Mouse (Mus musculus) forebrain, embryonic 16.5 days (tissue): ENCODE measurements around the gene Pym1. TPM values are rescaled to one million over a fixed set of nuclear protein-coding genes. Genes with fewer than 3 reads are reported as not detected.

ENCODE experiments used
- ATAC-seq: fragments of 200-750 bp; cut with Nextera tagmentation; 2 replicates; pipeline ENCODE4 v1.8.0; 2017; ENCODE audit warnings: mild to moderate bottlenecking, moderate library complexity
- H3K27ac ChIP-seq: fragments of 300-500 bp; sonication (generic); 2 replicates; pipeline ENCODE4 v1.5.1; 2014; ENCODE audit warnings: low read length, control low read depth
- H3K27me3 ChIP-seq: fragments of 300-500 bp; sonication (generic); replicated peaks from 2 replicates; pipeline ENCODE4 v1.6.1; 2014; ENCODE audit warnings: low read length; ENCODE audit not compliant: control insufficient read depth, insufficient read depth
- H3K36me3 ChIP-seq: fragments of 300-500 bp; sonication (generic); 2 replicates; pipeline ENCODE4 v1.6.1; 2014; ENCODE audit not compliant: control insufficient read depth, insufficient read depth
- H3K4me1 ChIP-seq: fragments of 300-500 bp; sonication (generic); replicated peaks from 2 replicates; pipeline ENCODE4 v1.6.1; 2014; ENCODE audit warnings: low read length; ENCODE audit not compliant: control insufficient read depth, insufficient read depth
- H3K4me2 ChIP-seq: fragments of 300-500 bp; sonication (generic); 2 replicates; pipeline ENCODE4 v1.6.1; 2014; ENCODE audit warnings: mild to moderate bottlenecking, low read length, control low read depth
- H3K4me3 ChIP-seq: fragments of 300-500 bp; sonication (generic); replicated peaks from 2 replicates; pipeline ENCODE4 v1.5.1; 2014; ENCODE audit warnings: mild to moderate bottlenecking, low read length, control low read depth
- H3K9ac ChIP-seq: fragments of 300-500 bp; sonication (generic); replicated peaks from 2 replicates; pipeline ENCODE4 v1.6.1; 2014; ENCODE audit warnings: low read depth, low read length, control low read depth
- H3K9me3 ChIP-seq: fragments of 300-500 bp; sonication (generic); 2 replicates; pipeline ENCODE4 v1.6.1; 2016; ENCODE audit warnings: low read length; ENCODE audit not compliant: control insufficient read depth
- WGBS: fragments of 180-500 bp; shearing (Covaris S2); extraction: QIAGEN DNeasy Blood & Tissue Kit; methylation state at CpG from one replicate; pipeline ENCODE4 v1.1.7; 2014; 5-methylcytosine and 5-hydroxymethylcytosine counted together
- polyA plus RNA-seq: library from polyadenylated mRNA; unstranded; fragments of >200 nt; fragmentation: Nextera tagmentation; extraction: Ambion mirVana; gene quantifications from 2 replicates; pipeline ENCODE4 v1.2.1, GENCODE M21; 2015

Pym1 gene
- polyA plus RNA-seq, 1 experiment from 2014 or later, result 43.6 TPM

GRCm38 (mm10) chr10:128743791-128744191 is 3.9 kb upstream of the Pym1 start:
- WGBS, result 0% methylated on average over 25 of the region's 37 CpGs
- Histone ChIP-seq H3K36me3 (no peaks in the 10 kb centered on the region), H3K9me3 (no peaks in the 10 kb centered on the region), H3K27me3 (peaks cover 18% of the 10 kb centered on the region), H3K4me1 (peaks cover 18% of the 10 kb centered on the region), H3K27ac (no peak overlapping the region), H3K4me2 (peak overlapping the region; percentile 93), H3K9ac (peak overlapping the region; percentile 72), H3K4me3 (peak overlapping the region; percentile 59)
- no peak for ATAC-seq

- H3K9ac ChIP-seq, result peak overlapping the region; percentile 72
- no peak for ATAC-seq
- no peaks in the 10 kb centered on the region for H3K9me3 ChIP-seq
- no peaks in the 10 kb centered on the region for H3K36me3 ChIP-seq
- peak overlapping the region; percentile 59 for H3K4me3 ChIP-seq
- no peak overlapping the region for H3K27ac ChIP-seq
- 14% methylated on average over 8 of the region's 8 CpGs for WGBS
- H3K27me3 ChIP-seq, result peaks cover 18% of the 10 kb centered on the region
- H3K4me2 ChIP-seq, result peak overlapping the region; percentile 93
- H3K4me1 ChIP-seq, result peaks cover 22% of the 10 kb centered on the region
These were observed 3.5 kb upstream of the Pym1 start for GRCm38 (mm10) chr10:128744211-128744610.

- H3K9me3 ChIP-seq, result no peaks in the 10 kb centered on the region
- no peak within 1 kb of the TSS for H3K27ac ChIP-seq
- H3K27me3 ChIP-seq, result peaks cover 18% of the 10 kb centered on the region
- no peaks in the 10 kb centered on the region for H3K36me3 ChIP-seq
- H3K4me1 ChIP-seq, result peaks cover 29% of the 10 kb centered on the region
- peak within 1 kb of the TSS; percentile 59 for H3K4me3 ChIP-seq
- 27% methylated on average over 18 of the region's 18 CpGs for WGBS
- H3K4me2 ChIP-seq, result peak within 1 kb of the TSS; percentile 93
- H3K9ac ChIP-seq, result peak within 1 kb of the TSS; percentile 72
- no peak for ATAC-seq
These were observed 2.7 kb upstream of the Pym1 start, which contains the start of gene Dgka for GRCm38 (mm10) chr10:128744680-128745601. Gene Dgka (minus strand): TSS chr10:128744855.

DNA sequence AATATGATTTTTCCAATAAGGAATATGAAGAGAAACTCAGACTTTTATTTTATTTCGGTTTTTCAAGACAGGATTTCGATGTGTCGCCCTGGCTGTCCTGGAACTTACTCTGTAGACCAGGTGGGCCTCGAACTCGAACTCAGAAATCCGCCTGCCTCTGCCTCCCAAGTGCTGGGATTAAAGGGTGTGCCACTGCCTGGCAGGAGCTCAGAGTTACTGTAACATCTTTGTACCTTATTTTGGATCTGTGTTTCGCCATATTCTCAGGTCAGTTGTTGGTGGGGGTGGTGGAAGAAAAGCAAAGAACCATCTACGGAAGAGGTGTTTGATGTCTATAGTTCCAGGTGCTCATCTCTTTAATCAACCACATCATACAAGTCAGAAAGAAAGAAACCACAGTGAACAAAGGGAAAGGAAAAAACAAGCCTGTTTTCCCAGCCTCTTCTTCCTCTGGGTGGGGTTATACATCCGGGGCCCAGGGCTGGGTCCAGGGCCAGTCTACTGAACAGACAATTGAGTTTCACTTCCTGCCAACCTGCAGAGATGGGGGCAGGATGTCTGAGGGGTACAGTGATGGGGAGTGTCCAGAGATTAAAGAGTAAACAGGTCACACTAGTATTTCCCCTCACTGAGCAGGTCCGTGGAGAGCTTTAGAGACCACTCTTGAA is 1.6 kb upstream of the Pym1 start:
- WGBS, result 93% methylated on average over 10 of the region's 10 CpGs
- no peak for ATAC-seq

DNA sequence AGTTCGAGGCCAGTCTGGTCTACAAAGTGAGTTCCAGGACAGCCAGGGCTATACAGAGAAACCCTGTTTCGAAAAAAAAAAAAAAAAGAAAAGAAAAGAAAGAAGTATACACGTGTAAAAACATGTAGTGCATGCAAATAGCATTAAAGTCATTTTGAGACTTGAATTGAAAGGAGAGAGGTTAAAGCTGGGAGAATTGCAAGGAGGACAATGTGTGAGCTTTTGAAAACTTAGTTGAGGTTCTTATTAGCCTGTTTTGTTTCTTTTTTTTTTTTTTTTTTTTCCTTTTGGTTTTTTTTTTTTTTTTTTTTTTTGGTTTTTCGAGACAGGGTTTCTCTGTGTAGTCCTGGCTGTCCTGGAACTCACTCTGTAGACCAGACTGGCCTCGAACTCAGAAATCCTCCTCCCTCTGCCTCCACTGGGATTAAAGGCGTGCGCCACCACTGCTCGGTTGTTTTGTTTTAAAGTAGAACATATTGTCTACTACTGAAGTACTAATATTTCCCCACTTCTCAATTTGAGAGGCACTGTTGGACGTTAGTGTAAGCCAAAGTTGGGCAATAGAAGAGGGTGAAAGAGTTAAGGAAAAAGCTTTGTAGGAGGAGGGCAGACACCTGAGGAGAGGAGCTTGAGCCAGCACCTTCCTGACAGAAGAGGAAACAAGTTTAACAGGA is 580 bp upstream of the Pym1 start:
- peak overlapping the region; percentile 82 for H3K27ac ChIP-seq
- H3K9me3 ChIP-seq, result no peaks in the 10 kb centered on the region
- no peaks in the 10 kb centered on the region for H3K36me3 ChIP-seq
- no peak for ATAC-seq
- peaks cover 34% of the 10 kb centered on the region for H3K4me1 ChIP-seq
- peak overlapping the region; percentile 95 for H3K9ac ChIP-seq
- peak overlapping the region; percentile 97 for H3K4me2 ChIP-seq
- peak overlapping the region; percentile 72 for H3K4me3 ChIP-seq
- WGBS, result 41% methylated on average over 8 of the region's 9 CpGs
- peaks cover 17% of the 10 kb centered on the region for H3K27me3 ChIP-seq

More for the DNA sequence above, 1.6 kb upstream of the Pym1 start:
- H3K27ac ChIP-seq, result no peak overlapping the region
- no peaks in the 10 kb centered on the region for H3K9me3 ChIP-seq
- peaks cover 34% of the 10 kb centered on the region for H3K4me1 ChIP-seq
- no peak overlapping the region for H3K9ac ChIP-seq
- no peaks in the 10 kb centered on the region for H3K36me3 ChIP-seq
- H3K4me3 ChIP-seq, result no peak overlapping the region
- no peak overlapping the region for H3K4me2 ChIP-seq
- peaks cover 18% of the 10 kb centered on the region for H3K27me3 ChIP-seq

- no peaks in the 10 kb centered on the region for H3K9me3 ChIP-seq
- whole genome bisulfite sequencing, result under 1% methylated on average over 37 of the region's 37 CpGs
- peaks cover 10% of the 10 kb centered on the region; the same call in 1 of the 2 replicates for H3K27me3 ChIP-seq
- H3K4me2 ChIP-seq, result peak overlapping the region; percentile 97
- H3K4me3 ChIP-seq, result peak overlapping the region; percentile 72
- peaks cover 30% of the 10 kb centered on the region for H3K4me1 ChIP-seq
- peak; percentile 96 for ATAC-seq
- peaks cover 2% of the 10 kb centered on the region; the same call in 1 of the 2 replicates for H3K36me3 ChIP-seq
- peak overlapping the region; percentile 95 for H3K9ac ChIP-seq
- peak overlapping the region; percentile 82 for H3K27ac ChIP-seq
These were observed 669 bp downstream of the Pym1 start for GRCm38 (mm10) chr10:128748252-128748864.

DNA sequence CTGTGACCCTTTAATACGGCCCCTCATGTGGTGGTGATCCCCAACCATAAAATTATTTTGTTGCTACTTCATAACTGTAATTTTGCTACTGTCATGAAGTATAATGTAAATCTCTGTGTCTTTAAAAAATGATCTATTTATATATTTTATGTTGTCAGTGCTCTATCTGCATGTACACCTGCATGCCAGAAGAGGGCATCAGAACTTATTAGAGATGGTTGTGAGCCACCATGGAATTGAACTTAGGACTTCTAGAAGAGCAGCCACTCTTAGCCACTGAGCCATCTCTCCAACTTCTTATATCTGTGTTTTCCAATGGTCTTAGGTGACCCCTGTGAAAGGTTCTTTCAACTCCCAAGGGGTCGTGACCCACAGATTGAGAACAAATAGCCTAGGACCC is 25.2 kb downstream of the Pym1 start:
- no peaks in the 10 kb centered on the region for H3K27me3 ChIP-seq
- H3K9ac ChIP-seq, result no peak overlapping the region
- H3K4me2 ChIP-seq, result no peak overlapping the region
- no peaks in the 10 kb centered on the region for H3K9me3 ChIP-seq
- no peaks in the 10 kb centered on the region for H3K36me3 ChIP-seq
- H3K4me1 ChIP-seq, result no peaks in the 10 kb centered on the region
- H3K27ac ChIP-seq, result no peak overlapping the region
- 79% methylated on average over 2 of the region's 2 CpGs for WGBS
- no peak overlapping the region for H3K4me3 ChIP-seq
- no peak for ATAC-seq

GRCm38 (mm10) chr10:128773685-128774084 is 26.0 kb downstream of the Pym1 start:
- H3K36me3 ChIP-seq, result no peaks in the 10 kb centered on the region
- no peaks in the 10 kb centered on the region for H3K27me3 ChIP-seq
- H3K4me1 ChIP-seq, result no peaks in the 10 kb centered on the region
- no peak overlapping the region for H3K27ac ChIP-seq
- no peak overlapping the region for H3K4me2 ChIP-seq
- H3K4me3 ChIP-seq, result no peak overlapping the region
- WGBS, result 25% methylated on average over 5 of the region's 5 CpGs
- no peak for ATAC-seq
- no peak overlapping the region for H3K9ac ChIP-seq
- no peaks in the 10 kb centered on the region for H3K9me3 ChIP-seq
